ENCODE assay signal across 8 mouse cellular contexts in genomic region chr9:20520531-20521210, GRCm38 (mm10). TPM values are rescaled to one million over a fixed set of nuclear protein-coding genes. Genes with fewer than 3 reads are reported as not detected.
DNase-seq lines count a peak whose midpoint lies in the region; ATAC-seq and TF ChIP-seq lines count a peak whose summit lies in the region.

No protein-coding gene starts in this region.

- no peak for ATAC-seq in heart, embryonic 14.5 days (ENCODE audit: insufficient number of reproducible peaks, insufficient read depth, low FRiP score, low read depth)
- ATAC-seq in embryonic facial prominence, embryonic 13.5 days (ENCODE audit: insufficient number of reproducible peaks, insufficient read depth, low FRiP score, low TSS enrichment, low read depth) = no peak
- ATAC-seq in limb, embryonic 12.5 days (ENCODE audit: insufficient number of reproducible peaks, insufficient read depth, low FRiP score, low TSS enrichment, low read depth) = no peak

- no peaks in the 10 kb centered on the region for H3K27me3 ChIP-seq in heart, embryonic 14.5 days (ENCODE audit: control insufficient read depth, insufficient read depth, low read length)
- H3K27me3 ChIP-seq in CH12.LX (replicated peaks) = no peaks in the 10 kb centered on the region
- no peaks in the 10 kb centered on the region for H3K27me3 ChIP-seq in embryonic facial prominence, embryonic 13.5 days
- no peaks in the 10 kb centered on the region for H3K27me3 ChIP-seq in limb, embryonic 12.5 days
- no peaks in the 10 kb centered on the region for H3K27me3 ChIP-seq in small intestine, adult 2 months (ENCODE audit: control insufficient read depth, insufficient read depth, low read length)

- peaks cover 26% of the 10 kb centered on the region for H3K36me3 ChIP-seq in heart, embryonic 14.5 days (ENCODE audit: control insufficient read depth, insufficient read depth, low read length)
- H3K36me3 ChIP-seq in CH12.LX (replicated peaks in 1 of 2; ENCODE audit: control insufficient read depth in 1 of 2, insufficient read depth in 1 of 2, low read length in 1 of 2) = peaks cover 12 to 30% of the 10 kb centered on the region in 2 experiments
- H3K36me3 ChIP-seq in embryonic facial prominence, embryonic 13.5 days = peaks cover 22% of the 10 kb centered on the region
- H3K36me3 ChIP-seq in limb, embryonic 12.5 days = peaks cover 35% of the 10 kb centered on the region
- H3K36me3 ChIP-seq in small intestine, adult 2 months (ENCODE audit: control insufficient read depth, insufficient read depth, low read length) = peaks cover 3% of the 10 kb centered on the region; the same call in 1 of the 2 replicates

- H3K4me1 ChIP-seq in heart, embryonic 14.5 days (ENCODE audit: control insufficient read depth in 2 of 2, insufficient read depth in 2 of 2, low read length in 2 of 2) = peaks cover 2 to 11% of the 10 kb centered on the region in 2 experiments; a peak in 3 of 4 replicates
- H3K4me1 ChIP-seq in CH12.LX (ENCODE audit: control insufficient read depth in 1 of 2, insufficient read depth in 2 of 2) = peaks cover 2 to 31% of the 10 kb centered on the region in 2 experiments; a peak in 2 of 4 replicates
- H3K4me1 ChIP-seq in embryonic facial prominence, embryonic 13.5 days = peaks cover 23% of the 10 kb centered on the region
- peaks cover 18% of the 10 kb centered on the region for H3K4me1 ChIP-seq in limb, embryonic 12.5 days (replicated peaks)
- H3K4me1 ChIP-seq in small intestine, adult 2 months (ENCODE audit: control insufficient read depth, insufficient read depth, insufficient read length, low read length) = peaks cover 4% of the 10 kb centered on the region; the same call in 1 of the 2 replicates

- H3K9me3 ChIP-seq in heart, embryonic 14.5 days (ENCODE audit: control insufficient read depth, low read length) = no peaks in the 10 kb centered on the region
- no peaks in the 10 kb centered on the region for H3K9me3 ChIP-seq in CH12.LX (replicated peaks; ENCODE audit: low read length)
- no peaks in the 10 kb centered on the region for H3K9me3 ChIP-seq in embryonic facial prominence, embryonic 13.5 days
- H3K9me3 ChIP-seq in limb, embryonic 12.5 days = no peaks in the 10 kb centered on the region

- TF ChIP-seq POLR2A in CH12.LX (IDR thresholded peaks at IDR 0.05; ENCODE audit: low read depth, low read length) = no peak
- no peak for TF ChIP-seq POLR2A in small intestine, adult 2 months (IDR thresholded peaks at IDR 0.05; ENCODE audit: low read depth, low read length)

- H3K4me3 ChIP-seq in heart, embryonic 14.5 days (ENCODE audit: control insufficient read depth in 1 of 2, insufficient read depth in 1 of 2, low read depth in 1 of 2, low read length in 2 of 2) = peak overlapping the region; percentile 60 to 78
- H3K4me3 ChIP-seq in CH12.LX (replicated peaks in 1 of 3; ENCODE audit: low read depth in 2 of 3, low read length in 2 of 3, poor library complexity in 1 of 3) = peak overlapping the region; percentile 68 to 84 (median 73)
- peak overlapping the region; percentile 88 for H3K4me3 ChIP-seq in embryonic facial prominence, embryonic 13.5 days
- H3K4me3 ChIP-seq in limb, embryonic 12.5 days (replicated peaks) = peak overlapping the region; percentile 82
- peak overlapping the region; percentile 92 for H3K4me3 ChIP-seq in small intestine, adult 2 months (ENCODE audit: low read depth, low read length)

- H3K27ac ChIP-seq in heart, embryonic 14.5 days (replicated peaks in 1 of 2; ENCODE audit: control insufficient read depth in 1 of 2, insufficient read depth in 1 of 2, low read depth in 2 of 2, low read length in 2 of 2) = peak overlapping the region; percentile 93
- H3K27ac ChIP-seq in CH12.LX (ENCODE audit: insufficient read depth, low read depth) = peak overlapping the region; percentile 52; the same call in 1 of the 2 replicates
- H3K27ac ChIP-seq in embryonic facial prominence, embryonic 13.5 days = peak overlapping the region; percentile 100
- H3K27ac ChIP-seq in limb, embryonic 12.5 days = peak overlapping the region; percentile 99
- H3K27ac ChIP-seq in small intestine, adult 2 months (ENCODE audit: insufficient read depth, low read depth, low read length) = peak overlapping the region; percentile 83

- H3K9ac ChIP-seq in heart, embryonic 14.5 days (ENCODE audit: low read length) = peak overlapping the region; percentile 94
- peak overlapping the region; percentile 92 for H3K9ac ChIP-seq in CH12.LX (ENCODE audit: insufficient read depth, low read depth)
- peak overlapping the region; percentile 99 for H3K9ac ChIP-seq in embryonic facial prominence, embryonic 13.5 days
- H3K9ac ChIP-seq in limb, embryonic 12.5 days (replicated peaks) = peak overlapping the region; percentile 96

- H3K4me2 ChIP-seq in heart, embryonic 14.5 days (ENCODE audit: low read length) = peak overlapping the region; percentile 71
- H3K4me2 ChIP-seq in CH12.LX (ENCODE audit: insufficient read depth, low read depth, poor library complexity, severe bottlenecking) = peak overlapping the region; percentile 61; the same call in 1 of the 2 replicates
- peak overlapping the region; percentile 77 for H3K4me2 ChIP-seq in embryonic facial prominence, embryonic 13.5 days
- H3K4me2 ChIP-seq in limb, embryonic 12.5 days = peak overlapping the region; percentile 64

- no peak for DNase-seq in heart, postnatal 4 days
- DNase-seq in CH12.LX (ENCODE audit: extremely low read depth) = peak; percentile 12
- no peak for DNase-seq in cerebellum, postnatal 14 days
- no peak for DNase-seq in gastrocnemius, postnatal 36 days

- WGBS in heart, embryonic 14.5 days = 1% methylated on average over 17 of the region's 17 CpGs
- under 1% methylated on average over 17 of the region's 17 CpGs for WGBS in embryonic facial prominence, embryonic 13.5 days
- under 1% methylated on average over 17 of the region's 17 CpGs for WGBS in limb, embryonic 12.5 days
- 1% methylated on average over 17 of the region's 17 CpGs for WGBS in small intestine, adult 2 months

- TF ChIP-seq RAD21 in CH12.LX (IDR thresholded peaks at IDR 0.05; ENCODE audit: low read depth, low read length) = no peak

- dilution Hi-C loops in CH12.LX (cut with MboI; ENCODE audit: extremely low pct_ligation_motif_present, extremely low pct_unique_long_range_greater_than_20kb, low sequenced_read_pairs) = no loop called here

- in situ Hi-C loops in CH12.LX (cut with MboI; ENCODE audit: low pct_ligation_motif_present, low pct_unique_long_range_greater_than_20kb, low sequenced_read_pairs) = no loop called here

- peak; percentile 15; the same call in 1 of the 2 replicates for TF ChIP-seq EP300 in CH12.LX (IDR thresholded peaks at IDR 0.05; ENCODE audit: low read length)

- peaks cover 23% of the 10 kb centered on the region for H3K79me2 ChIP-seq in CH12.LX (replicated peaks; ENCODE audit: control insufficient read depth, extremely low read depth, insufficient read depth, poor library complexity, severe bottlenecking)

- no peak for TF ChIP-seq CTCF in CH12.LX (conservative IDR thresholded peaks at IDR 0.05 in 1 of 2, IDR thresholded peaks at IDR 0.05 in 1 of 2; ENCODE audit: low read depth in 2 of 2, low read length in 2 of 2)
- TF ChIP-seq CTCF in small intestine, adult 2 months (IDR thresholded peaks at IDR 0.05; ENCODE audit: extremely low read depth, insufficient read length, insufficient replicate concordance, low read depth, low read length) = no peak

- intact Hi-C loops in gastrocnemius, postnatal 36 days (cut with DNase I) = no loop called here

TF ChIP-seq in CH12.LX, 34 proteins besides CTCF, POLR2A, EP300 and RAD21 (continues in another document):
- TF ChIP-seq TCF12 (IDR thresholded peaks at IDR 0.05; ENCODE audit: low read depth, low read length) (no peak), MXI1 (IDR thresholded peaks at IDR 0.05; ENCODE audit: low read depth, low read length) (no peak; the same call in 1 of the 2 replicates), POLR2AphosphoS2 (IDR thresholded peaks at IDR 0.05; ENCODE audit: low read depth, low read length) (no peak), IRF4 (IDR thresholded peaks at IDR 0.05; ENCODE audit: low read depth, low read length) (no peak), KAT2A (IDR thresholded peaks at IDR 0.05; ENCODE audit: insufficient replicate concordance, low read length) (no peak), MAFK (IDR thresholded peaks at IDR 0.05; ENCODE audit: insufficient replicate concordance, low read length) (no peak), MAZ (IDR thresholded peaks at IDR 0.05; ENCODE audit: low read depth, low read length) (no peak), TBP (conservative IDR thresholded peaks at IDR 0.05; ENCODE audit: low read depth, low read length) (0 out of 2 replicates have a peak, but pooled peaks have one; percentile 3), MYC (IDR thresholded peaks at IDR 0.05; ENCODE audit: low read depth, low read length) (no peak), JUN (IDR thresholded peaks at IDR 0.05; ENCODE audit: insufficient read depth, low read depth, low read length) (no peak), MAX (IDR thresholded peaks at IDR 0.05; ENCODE audit: low read length) (peak; percentile 20; the same call in 1 of the 2 replicates), ETS1 (conservative IDR thresholded peaks at IDR 0.05; ENCODE audit: low read depth, low read length) (no peak), ZNF384 (IDR thresholded peaks at IDR 0.05; ENCODE audit: low read depth, low read length) (no peak; the same call in 1 of the 2 replicates), ELF1 (IDR thresholded peaks at IDR 0.05; ENCODE audit: low read depth, low read length) (no peak)

RNA-seq across cellular contexts. Expression of gene Zfp266, which starts 0.5 kb away (rescaled TPM):
- polyA plus RNA-seq in heart, embryonic 14.5 days (2014; fragmentation: Nextera tagmentation; extraction: Ambion mirVana) = 43.5 and 48.8 TPM in 2 replicates
- 10 to 100 TPM; 42.3 to 45.1 TPM for total RNA-seq in heart, postnatal 4 days (2021)
- total RNA-seq in CH12.LX (2012; rRNA removed) = 20.4 and 23.6 TPM in 2 replicates
- total RNA-seq in CH12.LX (2014; rRNA removed) = 24.0 and 26.3 TPM in 2 replicates
- polyA plus RNA-seq in CH12.LX (2012; ENCODE audit: insufficient read length, low read depth) = 11.6 and 12.3 TPM in 2 replicates
- polyA plus RNA-seq in embryonic facial prominence, embryonic 13.5 days (2015; fragmentation: Nextera tagmentation; extraction: Ambion mirVana) = 148 and 158 TPM in 2 replicates
- polyA plus RNA-seq in limb, embryonic 12.5 days (2016; fragmentation: Nextera tagmentation; extraction: Ambion mirVana) = 160 and 170 TPM in 2 replicates
- 0.48 and 0.75 TPM in 2 replicates for polyA plus RNA-seq in small intestine, adult 2 months (2012; rRNA removed)
- total RNA-seq in gastrocnemius, postnatal 36 days (2021) = 10 to 100 TPM; 14.0 to 16.2 TPM

RNA-seq across cellular contexts. Expression of gene Zfp426, which starts 28.1 kb away (rescaled TPM):
- 13.4 and 15.7 TPM in 2 replicates for polyA plus RNA-seq in heart, embryonic 14.5 days (2014; fragmentation: Nextera tagmentation; extraction: Ambion mirVana)
- total RNA-seq in heart, postnatal 4 days (2021) = 10 to 100 TPM in 1 of 2 experiments, 1 to 10 TPM in 1; 9.5 to 10.6 TPM
- total RNA-seq in CH12.LX (2012; rRNA removed) = 13.9 and 14.7 TPM in 2 replicates
- 18.2 and 19.3 TPM in 2 replicates for total RNA-seq in CH12.LX (2014; rRNA removed)
- polyA plus RNA-seq in CH12.LX (2012; ENCODE audit: insufficient read length, low read depth) = 11.8 and 13.0 TPM in 2 replicates
- polyA plus RNA-seq in embryonic facial prominence, embryonic 13.5 days (2015; fragmentation: Nextera tagmentation; extraction: Ambion mirVana) = 23.5 and 23.9 TPM in 2 replicates
- polyA plus RNA-seq in limb, embryonic 12.5 days (2016; fragmentation: Nextera tagmentation; extraction: Ambion mirVana) = 21.4 and 22.8 TPM in 2 replicates
- polyA plus RNA-seq in small intestine, adult 2 months (2012; rRNA removed) = 1.2 and 2.3 TPM in 2 replicates
- 1 to 10 TPM; 6.1 to 8.2 TPM for total RNA-seq in gastrocnemius, postnatal 36 days (2021)
